Mouse (Mus musculus): ENCODE measurements around the gene Tmem41b. TPM values are rescaled to one million over a fixed set of nuclear protein-coding genes. Genes with fewer than 3 reads are reported as not detected.
"Not testable (repeated sequence)": the region's sequence is repeated elsewhere in the genome, so short reads cannot be mapped to it uniquely, and the experiment has no call there.

Gene Tmem41b
- polyA plus RNA-seq, 2 experiments = 59.0 to 72.4 TPM

- TF ChIP-seq POLR2A (IDR thresholded peaks at IDR 0.05; ENCODE audit: borderline replicate concordance, extremely low read depth, insufficient read depth, insufficient read length) = no peak
- WGBS = 80% methylated on average over 4 of the region's 4 CpGs
Measured at GRCm38 (mm10) chr7:109998388-109998787, 11.7 kb upstream of the Tmem41b start.

GRCm38 (mm10) chr7:109993157-109993959 is 6.6 kb upstream of the Tmem41b start:
- ATAC-seq (ENCODE audit: low FRiP score, low read depth) (peak; percentile 77), DNase-seq (ENCODE audit: low spot score) (peak; percentile 74)
- H3K36me3 ChIP-seq (ENCODE audit: control insufficient read depth, insufficient read depth, low read length) = no peaks in the 10 kb centered on the region
- no peaks in the 10 kb centered on the region for H3K27me3 ChIP-seq (ENCODE audit: control insufficient read depth, insufficient read depth, low read length)
- H3K4me3 ChIP-seq (replicated peaks; ENCODE audit: low read length) = no peak overlapping the region
- no peak overlapping the region for H3K4me2 ChIP-seq (replicated peaks; ENCODE audit: low read depth, low read length, severe bottlenecking)
- no peaks in the 10 kb centered on the region for H3K9me3 ChIP-seq (ENCODE audit: control insufficient read depth, low read length)
- 0 out of 2 replicates have a peak overlapping the region, but pooled peaks have one; percentile 8 for H3K27ac ChIP-seq (replicated peaks; ENCODE audit: low read depth, low read length)
- H3K9ac ChIP-seq (ENCODE audit: low read depth, low read length, severe bottlenecking) = peak overlapping the region; percentile 21; the same call in 1 of the 2 replicates
- WGBS = 46% methylated on average over 2 of the region's 2 CpGs
- peaks cover 9% of the 10 kb centered on the region; the same call in 1 of the 2 replicates for H3K4me1 ChIP-seq (ENCODE audit: control insufficient read depth, insufficient read depth, low read length)
- TF ChIP-seq POLR2A (IDR thresholded peaks at IDR 0.05; ENCODE audit: borderline replicate concordance, extremely low read depth, insufficient read depth, insufficient read length) = no peak

More at GRCm38 (mm10) chr7:109998388-109998787, 11.7 kb upstream of the Tmem41b start:
- ATAC-seq (ENCODE audit: low FRiP score, low read depth) = no peak
- Histone ChIP-seq H3K4me1 (ENCODE audit: control insufficient read depth, insufficient read depth, low read length) (peaks cover 7% of the 10 kb centered on the region; the same call in 1 of the 2 replicates), H3K36me3 (ENCODE audit: control insufficient read depth, insufficient read depth, low read length) (no peaks in the 10 kb centered on the region), H3K4me3 (replicated peaks; ENCODE audit: low read length) (no peak overlapping the region), H3K27ac (replicated peaks; ENCODE audit: low read depth, low read length) (no peak overlapping the region), H3K4me2 (replicated peaks; ENCODE audit: low read depth, low read length, severe bottlenecking) (no peak overlapping the region), H3K9ac (ENCODE audit: low read depth, low read length, severe bottlenecking) (no peak overlapping the region), H3K27me3 (ENCODE audit: control insufficient read depth, insufficient read depth, low read length) (no peaks in the 10 kb centered on the region), H3K9me3 (ENCODE audit: control insufficient read depth, low read length) (no peaks in the 10 kb centered on the region)
- no peak for DNase-seq (ENCODE audit: low spot score)

GRCm38 (mm10) chr7:109991286-109991685 is 4.6 kb upstream of the Tmem41b start:
- Histone ChIP-seq H3K4me3 (replicated peaks; ENCODE audit: low read length) (no peak overlapping the region), H3K36me3 (ENCODE audit: control insufficient read depth, insufficient read depth, low read length) (no peaks in the 10 kb centered on the region), H3K9ac (ENCODE audit: low read depth, low read length, severe bottlenecking) (no peak overlapping the region), H3K27me3 (ENCODE audit: control insufficient read depth, insufficient read depth, low read length) (no peaks in the 10 kb centered on the region), H3K27ac (replicated peaks; ENCODE audit: low read depth, low read length) (no peak overlapping the region), H3K4me1 (ENCODE audit: control insufficient read depth, insufficient read depth, low read length) (peaks cover 9% of the 10 kb centered on the region; the same call in 1 of the 2 replicates), H3K4me2 (replicated peaks; ENCODE audit: low read depth, low read length, severe bottlenecking) (no peak overlapping the region), H3K9me3 (ENCODE audit: control insufficient read depth, low read length) (no peaks in the 10 kb centered on the region)
- 77% methylated on average over 1 of the region's 1 CpGs for WGBS
- no peak for TF ChIP-seq POLR2A (IDR thresholded peaks at IDR 0.05; ENCODE audit: borderline replicate concordance, extremely low read depth, insufficient read depth, insufficient read length)
- no peak for ATAC-seq (ENCODE audit: low FRiP score, low read depth)
- no peak for DNase-seq (ENCODE audit: low spot score)

GRCm38 (mm10) chr7:109986133-109986669 is 528 bp downstream of the Tmem41b start:
- no peaks in the 10 kb centered on the region for H3K4me1 ChIP-seq (ENCODE audit: control insufficient read depth, insufficient read depth, low read length)
- peak overlapping the region; percentile 87 for H3K27ac ChIP-seq (replicated peaks; ENCODE audit: low read depth, low read length)
- no peaks in the 10 kb centered on the region for H3K9me3 ChIP-seq (ENCODE audit: control insufficient read depth, low read length)
- DNase-seq (ENCODE audit: low spot score) (peak; percentile 99), ATAC-seq (ENCODE audit: low FRiP score, low read depth) (peak; percentile 98)
- H3K4me3 ChIP-seq (replicated peaks; ENCODE audit: low read length) = peak overlapping the region; percentile 61
- WGBS = under 1% methylated on average over 43 of the region's 43 CpGs
- H3K9ac ChIP-seq (ENCODE audit: low read depth, low read length, severe bottlenecking) = peak overlapping the region; percentile 70
- no peaks in the 10 kb centered on the region for H3K27me3 ChIP-seq (ENCODE audit: control insufficient read depth, insufficient read depth, low read length)
- TF ChIP-seq POLR2A (IDR thresholded peaks at IDR 0.05; ENCODE audit: borderline replicate concordance, extremely low read depth, insufficient read depth, insufficient read length) = peak; percentile 35; the same call in 1 of the 2 replicates
- peak overlapping the region; percentile 76 for H3K4me2 ChIP-seq (replicated peaks; ENCODE audit: low read depth, low read length, severe bottlenecking)
- peaks cover 17% of the 10 kb centered on the region for H3K36me3 ChIP-seq (ENCODE audit: control insufficient read depth, insufficient read depth, low read length)

- TF ChIP-seq POLR2A (IDR thresholded peaks at IDR 0.05; ENCODE audit: borderline replicate concordance, extremely low read depth, insufficient read depth, insufficient read length) = no peak
- H3K27ac ChIP-seq (replicated peaks; ENCODE audit: low read depth, low read length) = peak overlapping the region; percentile 26; the same call in 1 of the 2 replicates
- ATAC-seq (ENCODE audit: low FRiP score, low read depth) (peak; percentile 25), DNase-seq (ENCODE audit: low spot score) (no peak)
- H3K9me3 ChIP-seq (ENCODE audit: control insufficient read depth, low read length) = no peaks in the 10 kb centered on the region
- H3K4me2 ChIP-seq (replicated peaks; ENCODE audit: low read depth, low read length, severe bottlenecking) = peak overlapping the region; percentile 73
- H3K4me3 ChIP-seq (replicated peaks; ENCODE audit: low read length) = peak overlapping the region; percentile 61
- H3K9ac ChIP-seq (ENCODE audit: low read depth, low read length, severe bottlenecking) = peak overlapping the region; percentile 70
- WGBS = under 1% methylated on average over 27 of the region's 27 CpGs
- no peaks in the 10 kb centered on the region for H3K27me3 ChIP-seq (ENCODE audit: control insufficient read depth, insufficient read depth, low read length)
- H3K36me3 ChIP-seq (ENCODE audit: control insufficient read depth, insufficient read depth, low read length) = peaks cover 19% of the 10 kb centered on the region
- no peaks in the 10 kb centered on the region for H3K4me1 ChIP-seq (ENCODE audit: control insufficient read depth, insufficient read depth, low read length)
Measured at GRCm38 (mm10) chr7:109985661-109986132, 1.0 kb downstream of the Tmem41b start.

GRCm38 (mm10) chr7:109984608-109985007 is 2.1 kb downstream of the Tmem41b start:
- H3K9me3 ChIP-seq (ENCODE audit: control insufficient read depth, low read length); H3K27me3 ChIP-seq (ENCODE audit: control insufficient read depth, insufficient read depth, low read length); H3K4me1 ChIP-seq (ENCODE audit: control insufficient read depth, insufficient read depth, low read length); H3K27ac ChIP-seq (replicated peaks; ENCODE audit: low read depth, low read length); DNase-seq (ENCODE audit: low spot score); H3K4me3 ChIP-seq (replicated peaks; ENCODE audit: low read length); ATAC-seq (ENCODE audit: low FRiP score, low read depth); H3K9ac ChIP-seq (ENCODE audit: low read depth, low read length, severe bottlenecking): not testable (repeated sequence)
- Histone ChIP-seq H3K36me3 (ENCODE audit: control insufficient read depth, insufficient read depth, low read length) (peaks cover 29% of the 10 kb centered on the region), H3K4me2 (replicated peaks; ENCODE audit: low read depth, low read length, severe bottlenecking) (peak overlapping the region; percentile 73; the same call in 1 of the 2 replicates)
- 71% methylated on average over 5 of the region's 5 CpGs for WGBS

- ATAC-seq (ENCODE audit: low FRiP score, low read depth); H3K4me3 ChIP-seq (replicated peaks; ENCODE audit: low read length); H3K9ac ChIP-seq (ENCODE audit: low read depth, low read length, severe bottlenecking); H3K27ac ChIP-seq (replicated peaks; ENCODE audit: low read depth, low read length); H3K9me3 ChIP-seq (ENCODE audit: control insufficient read depth, low read length); H3K4me1 ChIP-seq (ENCODE audit: control insufficient read depth, insufficient read depth, low read length); H3K27me3 ChIP-seq (ENCODE audit: control insufficient read depth, insufficient read depth, low read length); H3K4me2 ChIP-seq (replicated peaks; ENCODE audit: low read depth, low read length, severe bottlenecking); DNase-seq (ENCODE audit: low spot score): not testable (repeated sequence)
- WGBS = 79% methylated on average over 5 of the region's 5 CpGs
- H3K36me3 ChIP-seq (ENCODE audit: control insufficient read depth, insufficient read depth, low read length) = peaks cover 62% of the 10 kb centered on the region
Measured at GRCm38 (mm10) chr7:109977131-109977530, 9.6 kb downstream of the Tmem41b start.

All from limb, embryonic 14.5 days (tissue).